Mouse (Mus musculus) intestine, postnatal 0 days (tissue): ENCODE results near the gene Map3k5. TPM values are rescaled to one million over a fixed set of nuclear protein-coding genes. Genes with fewer than 3 reads are reported as not detected.

Source experiments
- ATAC-seq: fragments of 200-750 bp; cut with Nextera tagmentation; 2 replicates; pipeline ENCODE4 v1.8.0; 2017; ENCODE audit warnings: mild to moderate bottlenecking, moderate TSS enrichment, moderate library complexity
- H3K27ac ChIP-seq: fragments of 300-500 bp; sonication (generic); 2 replicates; pipeline ENCODE4 v1.5.1; 2014; ENCODE audit warnings: mild to moderate bottlenecking, low read depth, low read length, moderate library complexity
- H3K27me3 ChIP-seq: fragments of 300-500 bp; sonication (generic); replicated peaks from 2 replicates; pipeline ENCODE4 v1.6.1; 2014; ENCODE audit warnings: low read length, mixed read lengths; ENCODE audit not compliant: control insufficient read depth, insufficient read depth
- H3K36me3 ChIP-seq: fragments of 300-500 bp; sonication (generic); 2 replicates; pipeline ENCODE4 v1.6.1; 2014; ENCODE audit warnings: mild to moderate bottlenecking, moderate library complexity; ENCODE audit not compliant: control insufficient read depth, insufficient read depth
- H3K4me1 ChIP-seq: fragments of 300-500 bp; sonication (generic); replicated peaks from 2 replicates; pipeline ENCODE4 v1.6.1; 2014; ENCODE audit warnings: antibody characterized with exemption, low read length, mixed read lengths; ENCODE audit not compliant: control insufficient read depth, insufficient read depth
- H3K4me2 ChIP-seq: fragments of 300-500 bp; sonication (generic); replicated peaks from 2 replicates; pipeline ENCODE4 v1.6.1; 2014; ENCODE audit warnings: low read depth, mild to moderate bottlenecking, moderate library complexity
- H3K4me3 ChIP-seq: fragments of 300-500 bp; sonication (generic); 2 replicates; pipeline ENCODE4 v1.5.1; 2014; ENCODE audit warnings: low read depth, low read length
- H3K9ac ChIP-seq: fragments of 300-500 bp; sonication (generic); 2 replicates; pipeline ENCODE4 v1.6.1; 2014; ENCODE audit warnings: mild to moderate bottlenecking, low read depth, low read length
- H3K9me3 ChIP-seq: fragments of 300-500 bp; sonication (generic); 2 replicates; pipeline ENCODE4 v1.6.1; 2016; ENCODE audit warnings: mixed run types; ENCODE audit not compliant: control insufficient read depth
- CTCF ChIP-seq: sonication (generic); IDR thresholded peaks from 2 replicates; pipeline ENCODE4 v1.5.1; 2016; ENCODE audit warnings: low read depth, mild to moderate bottlenecking, control low read depth, antibody characterized with exemption, moderate library complexity
- WGBS: fragments of 180-500 bp; shearing (Covaris S2); extraction: QIAGEN DNeasy Blood & Tissue Kit; methylation state at CpG from one replicate; pipeline ENCODE4 v1.1.7; 2014; 5-methylcytosine and 5-hydroxymethylcytosine counted together
- polyA plus RNA-seq: library from polyadenylated mRNA; unstranded; fragments of >200 nt; fragmentation: Nextera tagmentation; extraction: Ambion mirVana; gene quantifications from 2 replicates; pipeline ENCODE4 v1.2.1, GENCODE M21; 2015

Map3k5 gene
- polyA plus RNA-seq, 1 experiment from 2014 or later: 1.5 TPM

DNA sequence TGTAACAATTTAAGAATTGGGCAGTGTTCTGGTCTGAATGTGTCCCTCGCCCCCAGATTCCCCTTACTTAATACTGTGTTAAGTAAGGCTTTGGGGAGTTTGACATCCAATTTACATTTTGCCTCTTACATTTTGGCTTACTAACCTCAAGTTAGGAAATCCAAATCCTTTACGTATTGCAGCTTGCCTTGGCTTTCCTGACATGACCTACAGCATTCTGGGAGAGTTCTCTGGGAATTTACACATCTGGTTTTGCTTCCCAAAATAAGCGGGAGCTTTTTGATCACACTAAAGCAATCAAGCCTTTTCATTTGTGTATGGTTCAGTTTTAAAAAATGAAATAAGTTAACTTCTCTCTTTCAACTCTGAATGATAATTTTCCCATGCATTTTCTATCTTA, 1.3 kb upstream of the Map3k5 start:
- WGBS: 47% methylated on average over 3 of the region's 3 CpGs
- Histone ChIP-seq H3K27me3 (no peaks in the 10 kb centered on the region), H3K36me3 (no peaks in the 10 kb centered on the region), H3K4me3 (peak overlapping the region; percentile 85), H3K9ac (no peak overlapping the region), H3K4me2 (peak overlapping the region; percentile 92), H3K4me1 (no peaks in the 10 kb centered on the region), H3K9me3 (no peaks in the 10 kb centered on the region), H3K27ac (no peak overlapping the region)
- no peak for ATAC-seq
- TF ChIP-seq CTCF: no peak

DNA sequence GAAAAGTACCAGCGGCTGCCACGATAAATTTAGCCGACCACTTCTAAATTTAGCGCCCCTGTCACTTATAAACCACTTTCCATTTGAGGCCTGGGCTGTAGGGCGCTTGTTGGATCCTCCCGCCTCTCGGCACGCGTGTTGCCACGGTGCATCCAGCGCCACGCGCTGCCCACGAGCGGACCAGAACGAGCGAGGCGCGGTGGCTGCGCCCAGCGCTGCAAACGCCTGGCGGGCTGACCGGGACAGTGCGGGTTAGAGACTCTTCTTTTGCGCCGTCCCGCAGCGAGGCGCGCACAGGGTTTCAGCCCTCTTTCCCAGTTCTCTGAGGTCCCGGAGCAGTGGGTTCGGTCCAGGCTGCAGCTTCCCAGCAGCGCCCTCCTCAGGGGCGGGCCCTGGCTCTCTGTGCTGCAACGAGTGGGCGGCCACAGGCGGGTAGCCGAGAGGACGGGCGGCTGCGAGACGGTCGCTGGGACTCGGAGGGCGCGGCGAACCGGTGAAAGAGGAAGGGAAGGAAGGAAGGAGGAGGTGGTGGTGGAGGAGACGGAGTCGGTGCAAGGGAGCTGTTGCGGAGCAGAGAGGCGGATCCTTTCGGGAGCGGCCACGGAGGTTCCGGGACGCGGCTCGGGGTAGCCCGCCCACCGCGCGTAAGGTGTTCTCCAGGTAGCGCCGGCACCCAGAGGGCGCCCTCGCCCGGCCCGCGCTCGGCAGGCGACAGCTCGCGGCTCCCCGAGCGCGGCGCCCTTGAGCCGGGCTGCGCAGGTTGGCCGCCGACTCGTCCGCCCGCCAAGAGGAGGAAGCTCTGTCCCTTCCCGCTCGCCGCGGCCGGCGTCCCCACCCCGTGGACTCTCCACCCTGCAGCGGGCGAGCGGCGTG, 525 bp upstream of the Map3k5 start:
- TF ChIP-seq CTCF: peak; percentile 62
- no peaks in the 10 kb centered on the region for H3K36me3 ChIP-seq
- peak; percentile 90 for ATAC-seq
- no peaks in the 10 kb centered on the region for H3K4me1 ChIP-seq
- peak overlapping the region; percentile 78 for H3K9ac ChIP-seq
- peak overlapping the region; percentile 91 for H3K27ac ChIP-seq
- under 1% methylated on average over 91 of the region's 97 CpGs for WGBS
- H3K27me3 ChIP-seq: no peaks in the 10 kb centered on the region
- peak overlapping the region; percentile 85 for H3K4me3 ChIP-seq
- H3K4me2 ChIP-seq: peak overlapping the region; percentile 92
- no peaks in the 10 kb centered on the region for H3K9me3 ChIP-seq

DNA sequence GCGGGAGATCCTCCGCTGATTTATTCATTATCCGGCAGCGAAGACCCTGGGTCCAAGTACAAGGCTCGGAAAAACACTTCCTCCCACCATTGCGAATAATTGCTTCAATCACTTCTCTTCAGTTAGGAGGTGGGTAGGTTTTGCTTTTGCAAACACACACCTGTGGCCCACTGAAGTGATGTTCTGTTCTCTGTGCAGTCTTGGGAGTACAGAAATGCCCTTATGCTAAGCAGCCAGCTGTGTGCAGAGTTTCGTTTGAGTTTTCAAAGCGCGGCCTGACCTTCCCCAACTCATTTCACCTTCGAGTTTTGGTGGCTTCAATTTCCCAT, 987 bp downstream of the Map3k5 start:
- Histone ChIP-seq H3K27me3 (no peaks in the 10 kb centered on the region), H3K9me3 (no peaks in the 10 kb centered on the region), H3K36me3 (no peaks in the 10 kb centered on the region), H3K4me1 (no peaks in the 10 kb centered on the region), H3K27ac (no peak overlapping the region), H3K9ac (peak overlapping the region; percentile 78), H3K4me2 (peak overlapping the region; percentile 92), H3K4me3 (peak overlapping the region; percentile 85)
- no peak for ATAC-seq
- WGBS: 5% methylated on average over 10 of the region's 10 CpGs
- no peak for TF ChIP-seq CTCF

DNA sequence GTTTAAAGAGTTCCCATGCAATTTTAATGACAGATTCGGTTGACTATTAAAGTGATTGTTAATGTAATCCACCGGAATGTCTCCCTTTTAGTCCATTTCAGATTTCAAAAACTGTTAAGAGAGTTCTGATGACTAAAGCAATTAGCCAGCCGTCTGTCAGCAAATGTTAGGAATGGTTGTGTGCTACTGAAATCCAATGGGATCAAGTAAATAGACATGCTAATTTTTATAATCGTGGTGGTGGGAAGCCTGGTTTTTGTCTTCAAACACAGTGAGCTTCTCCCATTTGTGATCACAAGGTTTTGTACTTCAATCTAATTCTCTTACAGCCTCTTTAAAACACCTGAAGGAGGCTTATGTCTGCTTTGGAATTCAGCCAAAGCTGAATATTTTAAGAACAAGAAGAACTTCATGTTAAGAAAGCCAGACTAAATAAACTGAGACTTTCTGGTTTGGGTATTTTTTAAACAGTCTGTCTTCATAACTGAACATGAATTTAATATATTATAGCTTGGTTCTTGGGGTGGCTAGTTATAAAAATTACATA, 1.6 kb downstream of the Map3k5 start:
- H3K4me2 ChIP-seq: peak overlapping the region; percentile 92; the same call in 1 of the 2 replicates

DNA sequence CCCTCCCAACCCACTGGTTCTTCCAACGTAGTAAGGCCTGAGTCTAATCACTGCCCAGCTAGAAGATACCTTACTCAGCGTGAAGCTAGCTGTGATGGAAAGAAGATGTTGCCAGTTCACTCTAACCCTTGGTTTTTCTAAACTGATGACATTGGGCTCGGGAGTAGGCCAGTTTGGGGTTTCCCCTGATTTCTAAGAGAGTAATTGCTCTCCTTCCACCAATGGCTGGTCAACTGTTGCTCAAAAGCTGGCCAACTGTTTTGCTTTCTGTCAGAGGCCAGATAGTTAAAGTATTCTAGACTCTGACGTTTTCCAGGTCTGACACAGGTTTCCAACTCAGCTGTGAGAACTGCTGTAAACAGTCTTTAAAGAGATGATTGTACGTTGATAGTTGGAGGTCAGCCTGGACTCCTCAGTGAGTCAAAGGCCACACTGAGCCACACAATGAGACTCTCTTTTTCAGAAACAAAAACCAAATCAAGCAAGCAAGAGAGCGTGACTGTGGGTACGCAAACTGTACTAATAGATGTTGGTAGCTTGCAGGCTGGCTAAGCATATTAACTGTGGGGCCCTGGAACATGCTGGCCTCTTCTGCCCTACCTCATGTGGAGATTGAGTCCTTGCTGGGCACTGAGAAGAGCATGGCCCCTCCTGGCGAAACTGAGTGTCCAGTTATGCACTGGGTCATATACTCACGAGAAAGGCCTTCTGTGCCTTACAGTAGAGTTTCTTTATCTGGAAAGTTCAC, 2.9 kb downstream of the Map3k5 start:
- ATAC-seq: no peak
- Histone ChIP-seq H3K27me3 (no peaks in the 10 kb centered on the region), H3K4me1 (no peaks in the 10 kb centered on the region), H3K4me3 (no peak overlapping the region), H3K4me2 (peak overlapping the region; percentile 7; the same call in 1 of the 2 replicates), H3K27ac (no peak overlapping the region), H3K9me3 (no peaks in the 10 kb centered on the region), H3K36me3 (no peaks in the 10 kb centered on the region), H3K9ac (no peak overlapping the region)
- 62% methylated on average over 9 of the region's 9 CpGs for WGBS
- TF ChIP-seq CTCF: no peak

More for the DNA sequence above, 1.6 kb downstream of the Map3k5 start:
- Histone ChIP-seq H3K27me3 (no peaks in the 10 kb centered on the region), H3K36me3 (no peaks in the 10 kb centered on the region), H3K9me3 (no peaks in the 10 kb centered on the region), H3K27ac (no peak overlapping the region), H3K9ac (no peak overlapping the region), H3K4me3 (peak overlapping the region; percentile 85; the same call in 1 of the 2 replicates), H3K4me1 (no peaks in the 10 kb centered on the region)
- WGBS: 52% methylated on average over 4 of the region's 4 CpGs
- no peak for ATAC-seq
- no peak for TF ChIP-seq CTCF

DNA sequence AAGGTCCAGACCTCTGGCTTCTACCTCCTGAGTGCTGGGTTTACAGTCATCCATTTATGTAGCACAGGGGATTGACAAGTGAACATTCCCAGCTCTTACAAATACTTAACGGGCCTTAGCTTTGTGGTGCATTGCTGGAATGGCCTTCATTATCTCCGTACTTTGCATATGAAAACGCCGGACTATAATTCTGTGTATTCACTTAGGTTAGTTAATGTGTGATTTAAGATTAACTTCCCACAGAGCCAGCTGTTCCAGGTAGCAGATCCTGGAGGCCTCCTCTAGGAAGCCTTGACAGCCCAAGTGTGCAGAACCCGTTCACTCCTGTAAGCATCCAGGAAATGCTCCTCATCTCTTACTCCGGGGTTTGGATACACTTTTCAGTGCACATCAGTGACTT, 4.5 kb downstream of the Map3k5 start:
- H3K27ac ChIP-seq: no peak overlapping the region
- H3K4me2 ChIP-seq: no peak overlapping the region
- WGBS: 50% methylated on average over 6 of the region's 6 CpGs
- no peak overlapping the region for H3K4me3 ChIP-seq
- no peaks in the 10 kb centered on the region for H3K4me1 ChIP-seq
- TF ChIP-seq CTCF: no peak
- no peak overlapping the region for H3K9ac ChIP-seq
- H3K27me3 ChIP-seq: no peaks in the 10 kb centered on the region
- H3K36me3 ChIP-seq: no peaks in the 10 kb centered on the region
- H3K9me3 ChIP-seq: no peaks in the 10 kb centered on the region
- no peak for ATAC-seq
